Mouse (Mus musculus) ovary, adult 10 weeks (tissue): ENCODE results near the gene Fos. TPM values are rescaled to one million over a fixed set of nuclear protein-coding genes. Genes with fewer than 3 reads are reported as not detected.

Experiments
- polyA plus RNA-seq: library from polyadenylated mRNA; stranded (reverse); fragments of 350-450 nt; fragmentation: Illumina TruSeq; extraction: RNeasy Lipid Tissue Mini Kit (QIAGEN cat#74804); gene quantifications from one replicate; pipeline ENCODE4 v1.2.3, GENCODE M21; 2014

Gene Fos
- 26.3 TPM for polyA plus RNA-seq

DNA sequence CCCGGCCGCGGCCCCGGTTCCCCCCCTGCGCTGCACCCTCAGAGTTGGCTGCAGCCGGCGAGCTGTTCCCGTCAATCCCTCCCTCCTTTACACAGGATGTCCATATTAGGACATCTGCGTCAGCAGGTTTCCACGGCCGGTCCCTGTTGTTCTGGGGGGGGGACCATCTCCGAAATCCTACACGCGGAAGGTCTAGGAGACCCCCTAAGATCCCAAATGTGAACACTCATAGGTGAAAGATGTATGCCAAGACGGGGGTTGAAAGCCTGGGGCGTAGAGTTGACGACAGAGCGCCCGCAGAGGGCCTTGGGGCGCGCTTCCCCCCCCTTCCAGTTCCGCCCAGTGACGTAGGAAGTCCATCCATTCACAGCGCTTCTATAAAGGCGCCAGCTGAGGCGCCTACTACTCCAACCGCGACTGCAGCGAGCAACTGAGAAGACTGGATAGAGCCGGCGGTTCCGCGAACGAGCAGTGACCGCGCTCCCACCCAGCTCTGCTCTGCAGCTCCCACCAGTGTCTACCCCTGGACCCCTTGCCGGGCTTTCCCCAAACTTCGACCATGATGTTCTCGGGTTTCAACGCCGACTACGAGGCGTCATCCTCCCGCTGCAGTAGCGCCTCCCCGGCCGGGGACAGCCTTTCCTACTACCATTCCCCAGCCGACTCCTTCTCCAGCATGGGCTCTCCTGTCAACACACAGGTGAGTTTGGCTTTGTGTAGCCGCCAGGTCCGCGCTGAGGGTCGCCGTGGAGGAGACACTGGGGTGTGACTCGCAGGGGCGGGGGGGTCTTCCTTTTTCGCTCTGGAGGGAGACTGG, at the start of gene Fos:
Gene Fos, plus strand, starts transcription at position 410 of the 817 bp plus-strand sequence.

Other genes starting within 250 kb of the Fos start
- gene Mlh3, start 203.3 kb upstream of the Fos start, polyA plus RNA-seq, result 36.7 TPM
- gene Acyp1, start 185.5 kb upstream of the Fos start, polyA plus RNA-seq, result 13.0 TPM
- gene Zc2hc1c, start 185.3 kb upstream of the Fos start, polyA plus RNA-seq, result 0.88 TPM
- gene Nek9, start 134.5 kb upstream of the Fos start, polyA plus RNA-seq, result 75.6 TPM
- 527 TPM for gene Tmed10, start 99.0 kb upstream of the Fos start, polyA plus RNA-seq
- 0.40 TPM for gene Jdp2, start 125.1 kb downstream of the Fos start, polyA plus RNA-seq
- gene Batf, start 212.8 kb downstream of the Fos start, polyA plus RNA-seq, result 1.1 TPM